Mouse (Mus musculus) midbrain, embryonic 11.5 days (tissue): ENCODE results near the gene Sergef. TPM values are rescaled to one million over a fixed set of nuclear protein-coding genes. Genes with fewer than 3 reads are reported as not detected.
A peak's percentile ranks its signal among the peaks of the same experiment; 100 is the strongest.

Source experiments
- ATAC-seq: fragments of 200-750 bp; cut with Nextera tagmentation; 2 replicates; pipeline ENCODE4 v1.8.0; 2017; ENCODE audit warnings: moderate TSS enrichment, moderate library complexity; ENCODE audit not compliant: low FRiP score
- DNase-seq: peaks from one replicate; pipeline ENCODE4 v3.0.0; 2015; ENCODE audit warnings: low spot score; ENCODE audit errors: missing footprints
- H3K27ac ChIP-seq: fragments of 300-500 bp; sonication (generic); 2 replicates; pipeline ENCODE4 v1.5.1; 2014; ENCODE audit warnings: low read depth, low read length
- H3K27me3 ChIP-seq: fragments of 300-500 bp; sonication (generic); 2 replicates; pipeline ENCODE4 v1.6.1; 2014; ENCODE audit warnings: mild to moderate bottlenecking, low read length, moderate library complexity, mixed read lengths; ENCODE audit not compliant: control insufficient read depth, insufficient read depth
- H3K36me3 ChIP-seq: fragments of 300-500 bp; sonication (generic); 2 replicates; pipeline ENCODE4 v1.6.1; 2014; ENCODE audit warnings: mild to moderate bottlenecking, low read length, moderate library complexity, mixed read lengths; ENCODE audit not compliant: control insufficient read depth, insufficient read depth
- H3K4me1 ChIP-seq: fragments of 300-500 bp; sonication (generic); 2 replicates; pipeline ENCODE4 v1.6.1; 2014; ENCODE audit warnings: low read length; ENCODE audit not compliant: control insufficient read depth, insufficient read depth
- H3K4me2 ChIP-seq: fragments of 300-500 bp; sonication (generic); 2 replicates; pipeline ENCODE4 v1.6.1; 2014; ENCODE audit warnings: mild to moderate bottlenecking, moderate library complexity
- H3K4me3 ChIP-seq: fragments of 300-500 bp; sonication (generic); 2 replicates; pipeline ENCODE4 v1.5.1; 2014; ENCODE audit warnings: low read depth, low read length
- H3K9ac ChIP-seq: fragments of 300-500 bp; sonication (generic); 2 replicates; pipeline ENCODE4 v1.6.1; 2014; ENCODE audit warnings: low read length
- H3K9me3 ChIP-seq: fragments of 300-500 bp; sonication (generic); 2 replicates; pipeline ENCODE4 v1.6.1; 2016; ENCODE audit warnings: low read length; ENCODE audit not compliant: control insufficient read depth
- WGBS: fragments of 180-500 bp; shearing (Covaris S2); extraction: QIAGEN DNeasy Blood & Tissue Kit; methylation state at CpG from one replicate; pipeline ENCODE4 v1.1.7; 2014; 5-methylcytosine and 5-hydroxymethylcytosine counted together
- polyA plus RNA-seq: library from polyadenylated mRNA; unstranded; fragments of >200 nt; fragmentation: Nextera tagmentation; extraction: Ambion mirVana; gene quantifications from 2 replicates; pipeline ENCODE4 v1.2.1, GENCODE M21; 2014

Sergef gene
- polyA plus RNA-seq, 1 experiment from 2014 or later = 15.7 TPM

- Histone ChIP-seq H3K9ac (no peak overlapping the region), H3K27me3 (no peaks in the 10 kb centered on the region), H3K4me1 (no peaks in the 10 kb centered on the region), H3K4me3 (no peak overlapping the region), H3K27ac (no peak overlapping the region), H3K9me3 (no peaks in the 10 kb centered on the region), H3K4me2 (no peak overlapping the region), H3K36me3 (no peaks in the 10 kb centered on the region)
- ATAC-seq = no peak
- WGBS = 66% methylated on average over 14 of the region's 14 CpGs
- no peak for DNase-seq
These were observed 147.4 kb downstream of the Sergef start for GRCm38 (mm10) chr7:46492134-46492678.

- WGBS = 46% methylated on average over 4 of the region's 4 CpGs
- Histone ChIP-seq H3K9me3 (no peaks in the 10 kb centered on the region), H3K36me3 (no peaks in the 10 kb centered on the region), H3K27me3 (no peaks in the 10 kb centered on the region), H3K27ac (no peak overlapping the region), H3K4me1 (no peaks in the 10 kb centered on the region), H3K4me2 (no peak overlapping the region), H3K4me3 (no peak overlapping the region), H3K9ac (no peak overlapping the region)
- ATAC-seq = no peak
- peak; percentile 26 for DNase-seq
These were observed 152.3 kb downstream of the Sergef start for GRCm38 (mm10) chr7:46487354-46487753.

GRCm38 (mm10) chr7:46486761-46487160 is 152.8 kb downstream of the Sergef start:
- no peak overlapping the region for H3K27ac ChIP-seq
- H3K4me2 ChIP-seq = no peak overlapping the region
- H3K4me3 ChIP-seq = no peak overlapping the region
- H3K27me3 ChIP-seq = no peaks in the 10 kb centered on the region
- ATAC-seq = no peak
- no peaks in the 10 kb centered on the region for H3K9me3 ChIP-seq
- WGBS = 83% methylated on average over 5 of the region's 5 CpGs
- H3K4me1 ChIP-seq = no peaks in the 10 kb centered on the region
- no peaks in the 10 kb centered on the region for H3K36me3 ChIP-seq
- no peak overlapping the region for H3K9ac ChIP-seq
- DNase-seq = peak; percentile 59

GRCm38 (mm10) chr7:46484223-46484622 is 155.4 kb downstream of the Sergef start:
- H3K4me2 ChIP-seq = no peak overlapping the region
- no peak overlapping the region for H3K27ac ChIP-seq
- no peaks in the 10 kb centered on the region for H3K27me3 ChIP-seq
- no peaks in the 10 kb centered on the region for H3K9me3 ChIP-seq
- H3K36me3 ChIP-seq = no peaks in the 10 kb centered on the region
- DNase-seq = peak; percentile 39
- 80% methylated on average over 6 of the region's 6 CpGs for WGBS
- H3K9ac ChIP-seq = no peak overlapping the region
- no peak overlapping the region for H3K4me3 ChIP-seq
- H3K4me1 ChIP-seq = no peaks in the 10 kb centered on the region
- ATAC-seq = no peak

GRCm38 (mm10) chr7:46483050-46483449 is 156.6 kb downstream of the Sergef start:
- H3K27me3 ChIP-seq = no peaks in the 10 kb centered on the region
- 80% methylated on average over 10 of the region's 10 CpGs for WGBS
- no peaks in the 10 kb centered on the region for H3K36me3 ChIP-seq
- no peaks in the 10 kb centered on the region for H3K9me3 ChIP-seq
- no peak overlapping the region for H3K4me2 ChIP-seq
- DNase-seq (peak; percentile 64), ATAC-seq (no peak)
- H3K4me1 ChIP-seq = no peaks in the 10 kb centered on the region
- H3K27ac ChIP-seq = no peak overlapping the region
- H3K9ac ChIP-seq = no peak overlapping the region
- H3K4me3 ChIP-seq = no peak overlapping the region

GRCm38 (mm10) chr7:46482099-46482531 is 157.5 kb downstream of the Sergef start:
- no peak overlapping the region for H3K4me3 ChIP-seq
- H3K4me2 ChIP-seq = no peak overlapping the region
- no peaks in the 10 kb centered on the region for H3K9me3 ChIP-seq
- no peaks in the 10 kb centered on the region for H3K36me3 ChIP-seq
- no peaks in the 10 kb centered on the region for H3K27me3 ChIP-seq
- no peak overlapping the region for H3K9ac ChIP-seq
- no peaks in the 10 kb centered on the region for H3K4me1 ChIP-seq
- ATAC-seq (no peak), DNase-seq (peak; percentile 56)
- H3K27ac ChIP-seq = no peak overlapping the region
- 71% methylated on average over 2 of the region's 2 CpGs for WGBS

- ATAC-seq (no peak), DNase-seq (peak; percentile 39)
- Histone ChIP-seq H3K27ac (no peak overlapping the region), H3K4me3 (no peak overlapping the region), H3K9me3 (no peaks in the 10 kb centered on the region), H3K4me1 (no peaks in the 10 kb centered on the region), H3K36me3 (no peaks in the 10 kb centered on the region), H3K27me3 (no peaks in the 10 kb centered on the region), H3K9ac (no peak overlapping the region), H3K4me2 (no peak overlapping the region)
- 69% methylated on average over 6 of the region's 6 CpGs for WGBS
These were observed 159.8 kb downstream of the Sergef start for GRCm38 (mm10) chr7:46479793-46480192.

GRCm38 (mm10) chr7:46477456-46477855 is 162.2 kb downstream of the Sergef start:
- Histone ChIP-seq H3K4me1 (peaks cover 5% of the 10 kb centered on the region; the same call in 1 of the 2 replicates), H3K27ac (no peak overlapping the region), H3K9ac (no peak overlapping the region), H3K4me2 (no peak overlapping the region), H3K36me3 (no peaks in the 10 kb centered on the region), H3K27me3 (no peaks in the 10 kb centered on the region), H3K9me3 (no peaks in the 10 kb centered on the region), H3K4me3 (no peak overlapping the region)
- 92% methylated on average over 3 of the region's 3 CpGs for WGBS
- no peak for ATAC-seq
- DNase-seq = peak; percentile 54

GRCm38 (mm10) chr7:46475464-46475863 is 164.1 kb downstream of the Sergef start:
- Histone ChIP-seq H3K27me3 (no peaks in the 10 kb centered on the region), H3K9ac (no peak overlapping the region), H3K36me3 (no peaks in the 10 kb centered on the region), H3K9me3 (no peaks in the 10 kb centered on the region), H3K4me3 (no peak overlapping the region), H3K27ac (no peak overlapping the region), H3K4me2 (no peak overlapping the region), H3K4me1 (peaks cover 5% of the 10 kb centered on the region; the same call in 1 of the 2 replicates)
- 93% methylated on average over 5 of the region's 5 CpGs for WGBS
- DNase-seq = no peak
- no peak for ATAC-seq
